Mouse (Mus musculus) spleen, adult 2 months (tissue): ENCODE measurements around the gene Icos. TPM values are rescaled to one million over a fixed set of nuclear protein-coding genes. Genes with fewer than 3 reads are reported as not detected.

Source experiments
- DNase-seq, 2 experiments: peaks; one replicate each; pipeline versions ENCODE4 v3.0.0 to v3.0.0-alpha.2; 2012 to 2021; ENCODE audit warnings: low spot score in 2 of 2, low read depth in 1 of 2
- H3K27ac ChIP-seq: fragments of 200-500 bp; 2 replicates; pipeline ENCODE4 v1.5.1; 2012; ENCODE audit warnings: low read length, inconsistent platforms; ENCODE audit not compliant: insufficient read depth
- H3K27me3 ChIP-seq: fragments of 200-500 bp; 2 replicates; pipeline ENCODE4 v1.6.1; 2012; ENCODE audit warnings: mild to moderate bottlenecking, moderate library complexity, low read length, inconsistent platforms; ENCODE audit not compliant: control insufficient read depth, insufficient read depth
- H3K36me3 ChIP-seq: fragments of 200-500 bp; 2 replicates; pipeline ENCODE4 v1.6.1; 2012; ENCODE audit warnings: mild to moderate bottlenecking, low read length, inconsistent platforms; ENCODE audit not compliant: control insufficient read depth, insufficient read depth
- H3K4me1 ChIP-seq: fragments of 200-500 bp; 2 replicates; pipeline ENCODE4 v1.6.1; 2011; ENCODE audit warnings: inconsistent platforms; ENCODE audit not compliant: control insufficient read depth, insufficient read depth, insufficient read length
- H3K4me3 ChIP-seq: fragments of 200-500 bp; 2 replicates; pipeline ENCODE4 v1.5.1; 2011; ENCODE audit warnings: mild to moderate bottlenecking, inconsistent platforms; ENCODE audit not compliant: insufficient read depth, insufficient read length; ENCODE audit errors: extremely low read depth
- CTCF ChIP-seq: fragments of 200-500 bp; IDR thresholded peaks from 2 replicates; pipeline ENCODE4 v1.5.1; 2011; ENCODE audit warnings: mild to moderate bottlenecking, inconsistent platforms; ENCODE audit not compliant: insufficient read depth, insufficient read length, insufficient replicate concordance; ENCODE audit errors: extremely low read depth
- POLR2A ChIP-seq: fragments of 200-500 bp; IDR thresholded peaks from 2 replicates; pipeline ENCODE4 v1.6.1; 2011; ENCODE audit warnings: low read depth, low read length, inconsistent platforms
- WGBS: fragments of 180-500 bp; shearing (Covaris S2); methylation state at CpG from one replicate; pipeline ENCODE4 v1.1.7; 2018; 5-methylcytosine and 5-hydroxymethylcytosine counted together
- polyA plus RNA-seq: library from polyadenylated mRNA; depleted of rRNA; stranded (reverse); fragments of >200 nt; gene quantifications from 2 replicates; pipeline ENCODE4 v1.2.3, GENCODE M21; 2012

Gene Icos
- polyA plus RNA-seq, 1 experiment: 2.2 TPM

DNA sequence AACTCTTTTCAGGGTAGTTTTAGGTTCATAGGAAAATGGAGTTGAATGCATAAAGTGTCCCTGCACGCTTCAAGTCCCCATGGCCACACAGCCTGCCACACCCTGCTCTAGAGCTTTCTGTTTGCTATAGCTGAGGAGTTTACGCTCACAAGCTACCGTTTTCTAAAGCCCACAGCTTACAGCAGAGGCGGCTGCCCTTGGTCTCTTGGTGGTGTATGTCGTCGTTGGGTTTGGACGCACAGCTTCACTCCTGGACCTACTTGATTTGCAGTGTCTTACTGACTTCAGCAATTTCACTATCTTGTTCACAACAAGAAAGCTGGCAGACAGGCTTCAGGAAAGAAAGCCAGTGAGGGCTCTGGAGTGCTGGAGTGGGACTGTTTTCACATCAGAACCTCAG is 24.8 kb upstream of the Icos start:
- Histone ChIP-seq H3K4me1 (no peaks in the 10 kb centered on the region), H3K27ac (no peak overlapping the region), H3K27me3 (no peaks in the 10 kb centered on the region), H3K36me3 (no peaks in the 10 kb centered on the region), H3K4me3 (no peak overlapping the region)
- TF ChIP-seq POLR2A: no peak
- no peak for TF ChIP-seq CTCF
- 64% methylated on average over 7 of the region's 7 CpGs for WGBS
- DNase-seq: no peak

DNA sequence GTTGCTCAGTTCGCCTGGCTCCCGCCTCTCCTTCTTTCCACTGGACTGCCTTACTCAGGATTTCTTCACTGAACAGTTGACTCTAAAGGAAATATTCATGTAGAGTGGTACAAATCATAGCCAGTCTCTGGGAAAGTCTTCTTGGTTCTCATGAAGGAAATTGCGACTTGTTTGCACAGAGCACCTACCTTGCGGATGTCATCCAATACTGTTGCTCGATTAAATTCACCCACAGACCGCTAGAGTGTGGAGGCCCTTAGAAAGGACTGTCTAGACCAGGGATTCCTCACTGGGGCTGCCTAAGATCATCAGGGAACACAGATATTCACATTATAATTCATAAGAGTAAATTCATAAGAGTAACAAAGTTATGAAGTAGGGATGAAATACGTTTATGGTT is 24.0 kb upstream of the Icos start:
- 89% methylated on average over 7 of the region's 7 CpGs for WGBS
- H3K4me1 ChIP-seq: no peaks in the 10 kb centered on the region
- H3K27ac ChIP-seq: no peak overlapping the region
- no peaks in the 10 kb centered on the region for H3K27me3 ChIP-seq
- DNase-seq: no peak
- no peaks in the 10 kb centered on the region for H3K36me3 ChIP-seq
- H3K4me3 ChIP-seq: no peak overlapping the region
- TF ChIP-seq CTCF: no peak
- TF ChIP-seq POLR2A: no peak

DNA sequence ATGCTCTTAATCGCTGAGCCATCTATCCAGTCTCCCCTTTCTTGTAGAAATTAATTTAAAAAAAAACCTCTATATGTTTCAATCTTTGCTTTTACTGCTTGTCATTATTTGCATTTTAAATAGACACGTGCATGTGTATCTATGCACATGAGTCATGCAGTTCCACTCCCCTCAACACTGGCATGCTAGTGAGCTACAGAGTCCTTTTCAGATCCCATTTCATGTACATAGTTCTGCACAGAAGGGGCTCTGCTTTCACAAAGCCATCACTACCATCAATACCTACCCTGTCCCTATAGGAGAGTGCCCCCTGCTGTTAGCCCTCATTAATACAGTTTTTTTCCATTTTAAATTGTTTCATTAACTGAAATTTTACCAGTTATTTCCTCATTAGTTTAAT is 23.0 kb upstream of the Icos start:
- Histone ChIP-seq H3K27ac (no peak overlapping the region), H3K4me1 (no peaks in the 10 kb centered on the region), H3K4me3 (no peak overlapping the region), H3K36me3 (no peaks in the 10 kb centered on the region), H3K27me3 (no peaks in the 10 kb centered on the region)
- WGBS: 71% methylated on average over 2 of the region's 2 CpGs
- no peak for TF ChIP-seq POLR2A
- no peak for TF ChIP-seq CTCF
- no peak for DNase-seq

DNA sequence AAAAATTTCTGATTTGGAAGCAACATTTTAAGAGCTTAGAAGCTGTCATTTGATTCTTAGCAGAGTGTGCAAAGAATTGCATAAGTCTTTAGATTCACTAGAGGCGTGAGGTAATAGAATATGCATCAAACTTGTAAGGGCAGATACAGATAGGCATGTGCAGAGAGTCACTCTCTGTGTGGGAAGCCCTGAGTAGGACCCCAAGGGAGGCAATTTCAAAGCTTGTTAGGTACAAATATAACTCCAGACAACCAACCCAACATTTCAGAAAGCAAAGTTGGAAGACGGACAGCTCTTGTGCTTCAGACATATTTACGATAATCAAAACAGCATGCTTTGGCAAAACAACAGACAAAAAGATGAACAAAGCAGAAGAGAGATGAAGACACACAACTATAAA is 22.5 kb upstream of the Icos start:
- no peak for TF ChIP-seq POLR2A
- TF ChIP-seq CTCF: no peak
- Histone ChIP-seq H3K36me3 (no peaks in the 10 kb centered on the region), H3K27me3 (no peaks in the 10 kb centered on the region), H3K27ac (no peak overlapping the region), H3K4me3 (no peak overlapping the region), H3K4me1 (no peaks in the 10 kb centered on the region)
- DNase-seq: no peak
- WGBS: 96% methylated on average over 3 of the region's 3 CpGs

DNA sequence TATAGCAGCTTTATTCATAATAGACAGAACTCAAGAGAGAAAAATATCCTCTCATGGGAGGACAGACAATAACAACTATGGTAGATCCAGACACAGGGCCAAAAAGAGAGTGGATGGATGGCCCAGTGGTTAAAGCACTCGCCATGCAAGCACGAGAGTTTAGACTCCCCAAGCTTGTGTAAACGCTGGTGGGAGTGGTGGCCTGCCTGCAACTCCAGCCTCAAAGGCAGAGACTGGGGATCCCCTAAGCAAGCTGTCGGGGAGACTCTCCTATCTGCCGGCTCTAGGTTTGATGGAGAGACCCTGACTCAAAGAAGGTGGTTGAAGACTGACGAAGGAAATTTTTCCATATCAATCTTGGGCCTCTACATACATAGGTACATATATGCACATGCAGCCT is 21.5 kb upstream of the Icos start:
- Histone ChIP-seq H3K36me3 (no peaks in the 10 kb centered on the region), H3K4me1 (no peaks in the 10 kb centered on the region), H3K27me3 (no peaks in the 10 kb centered on the region), H3K27ac (no peak overlapping the region), H3K4me3 (no peak overlapping the region)
- TF ChIP-seq CTCF (no peak), POLR2A (no peak)
- WGBS: 88% methylated on average over 6 of the region's 6 CpGs
- DNase-seq: no peak

DNA sequence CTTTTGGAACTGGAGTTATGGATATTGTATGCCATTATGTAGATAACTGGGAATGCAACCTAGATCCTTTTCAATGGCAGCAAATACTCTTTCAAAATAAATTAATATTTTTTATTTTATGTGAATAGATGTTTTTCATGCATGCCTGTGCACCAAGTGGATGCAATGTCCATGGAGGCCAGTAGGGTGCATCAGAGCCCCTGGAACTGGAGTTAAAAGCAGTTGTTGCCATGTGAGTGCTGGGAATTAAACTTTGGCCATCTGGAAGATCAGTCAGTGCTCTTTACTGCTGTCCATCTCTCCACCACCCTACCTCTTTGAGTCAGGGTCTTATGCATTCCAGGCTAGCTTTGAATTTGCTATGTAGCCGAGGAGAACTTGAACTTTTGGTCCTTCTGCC is 19.4 kb upstream of the Icos start:
- Histone ChIP-seq H3K4me3 (no peak overlapping the region), H3K36me3 (no peaks in the 10 kb centered on the region), H3K27me3 (no peaks in the 10 kb centered on the region), H3K4me1 (no peaks in the 10 kb centered on the region), H3K27ac (no peak overlapping the region)
- no peak for DNase-seq
- TF ChIP-seq POLR2A: no peak
- no peak for TF ChIP-seq CTCF
- 87% methylated on average over 1 of the region's 1 CpGs for WGBS

DNA sequence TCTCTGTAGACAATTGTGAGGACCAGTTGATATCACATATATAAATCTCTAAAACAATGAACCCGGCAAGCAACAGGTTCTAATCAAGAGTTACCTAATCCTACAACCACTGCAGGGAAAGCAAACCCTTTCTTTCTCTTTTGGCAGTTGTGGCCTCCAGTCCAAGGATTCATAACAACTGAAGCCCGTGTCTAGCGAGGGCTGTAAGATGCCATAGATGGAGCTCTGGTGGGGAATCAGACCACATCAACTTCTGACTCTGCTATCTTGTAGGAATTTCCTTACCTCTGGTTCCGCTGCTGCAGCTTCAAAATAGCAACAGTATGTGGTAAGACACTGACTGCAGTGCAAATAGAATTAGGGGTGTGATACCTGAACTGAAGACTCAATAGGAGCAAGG is 18.5 kb upstream of the Icos start:
- no peaks in the 10 kb centered on the region for H3K36me3 ChIP-seq
- no peak for TF ChIP-seq CTCF
- no peak for TF ChIP-seq POLR2A
- H3K4me3 ChIP-seq: no peak overlapping the region
- H3K4me1 ChIP-seq: no peaks in the 10 kb centered on the region
- WGBS: 85% methylated on average over 4 of the region's 4 CpGs
- H3K27ac ChIP-seq: no peak overlapping the region
- no peaks in the 10 kb centered on the region for H3K27me3 ChIP-seq
- no peak for DNase-seq
